ENCODE assay signal across 22 mouse cellular contexts in genomic region chr2:147985261-147985575, GRCm38 (mm10).
DNase-seq lines count a peak whose midpoint lies in the region; ATAC-seq and TF ChIP-seq lines count a peak whose summit lies in the region.
"Had no signal": no experiment of that assay in that cellular context is flagged by ENCODE, and none has a peak within 500 bp of the region (broad histone marks: within the 10 kb centered on the region; RNA-seq: fewer than 3 reads in every experiment).

No protein-coding gene starts in this region.

- TF ChIP-seq CTCF in liver, postnatal 0 days (IDR thresholded peaks at IDR 0.05; ENCODE audit: low read depth), result no peak
- no peak for TF ChIP-seq CTCF in midbrain, postnatal 0 days (IDR thresholded peaks at IDR 0.05)
- no peak for TF ChIP-seq CTCF in small intestine, adult 2 months (IDR thresholded peaks at IDR 0.05; ENCODE audit: extremely low read depth, insufficient read length, insufficient replicate concordance, low read depth, low read length)
- no peak for TF ChIP-seq CTCF in stomach, postnatal 0 days (IDR thresholded peaks at IDR 0.05; ENCODE audit: low read depth)

- no peak for TF ChIP-seq POLR2A in small intestine, adult 2 months (IDR thresholded peaks at IDR 0.05; ENCODE audit: low read depth, low read length)

- H3K9me3 ChIP-seq in liver, postnatal 0 days (ENCODE audit: low read length), result no peaks in the 10 kb centered on the region
- H3K9me3 ChIP-seq in midbrain, embryonic 10.5 days (replicated peaks), result no peaks in the 10 kb centered on the region
- H3K9me3 ChIP-seq in midbrain, postnatal 0 days (ENCODE audit: low read length), result no peaks in the 10 kb centered on the region
- H3K9me3 ChIP-seq in stomach, postnatal 0 days (ENCODE audit: control insufficient read depth, low read length), result no peaks in the 10 kb centered on the region
- no peaks in the 10 kb centered on the region for H3K9me3 ChIP-seq in midbrain, embryonic 13.5 days
- H3K9me3 ChIP-seq: embryonic facial prominence, embryonic 10.5 days; heart, embryonic 13.5 days; hindbrain, embryonic 12.5 days; limb, embryonic 12.5 days; liver, embryonic 12.5 days had no signal

- no peak for TF ChIP-seq EP300 in liver, postnatal 0 days (IDR thresholded peaks at IDR 0.05; ENCODE audit: low read depth)
- no peak for TF ChIP-seq EP300 in stomach, postnatal 0 days (optimal IDR thresholded peaks at IDR 0.05)

- no peak for ATAC-seq in liver, postnatal 0 days
- ATAC-seq in midbrain, postnatal 0 days (ENCODE audit: low FRiP score), result no peak
- peak; percentile 85 for ATAC-seq in stomach, postnatal 0 days (ENCODE audit: low FRiP score, low TSS enrichment)
- ATAC-seq in midbrain, embryonic 13.5 days, result no peak
- ATAC-seq: Patski had no signal

- no peaks in the 10 kb centered on the region for H3K27me3 ChIP-seq in liver, postnatal 0 days (ENCODE audit: insufficient read depth, low read length)
- H3K27me3 ChIP-seq in midbrain, embryonic 10.5 days (ENCODE audit: low read depth, poor library complexity, severe bottlenecking), result peaks cover 63% of the 10 kb centered on the region
- no peaks in the 10 kb centered on the region for H3K27me3 ChIP-seq in midbrain, postnatal 0 days (ENCODE audit: insufficient read depth, low read length)
- no peaks in the 10 kb centered on the region for H3K27me3 ChIP-seq in small intestine, adult 2 months (ENCODE audit: control insufficient read depth, insufficient read depth, low read length)
- no peaks in the 10 kb centered on the region for H3K27me3 ChIP-seq in stomach, postnatal 0 days (ENCODE audit: control insufficient read depth, insufficient read depth, low read length)
- peaks cover 31% of the 10 kb centered on the region for H3K27me3 ChIP-seq in midbrain, embryonic 13.5 days
- H3K27me3 ChIP-seq: heart, embryonic 13.5 days; limb, embryonic 12.5 days; liver, embryonic 12.5 days; Patski had no signal

- no peak for DNase-seq in liver, postnatal 0 days
- no peak for DNase-seq in liver
- DNase-seq in midbrain, embryonic 10.5 days (ENCODE audit: low spot score), result no peak
- DNase-seq in midbrain, postnatal 0 days (ENCODE audit: low spot score), result no peak
- DNase-seq in stomach, postnatal 0 days (ENCODE audit: low spot score), result peak; percentile 69
- DNase-seq: B cell, adult 2 months; gastrocnemius, postnatal 25 days; heart, adult 2 months; right cerebral cortex, postnatal 14 days; spleen, adult 18-20 months; thymus, adult 18-20 months; thymus, postnatal 36 days had no signal

- 44% methylated on average over 2 of the region's 2 CpGs for WGBS in liver, postnatal 0 days (ENCODE audit: insufficient replicate concordance)
- 78% methylated on average over 2 of the region's 2 CpGs for WGBS in midbrain, embryonic 10.5 days
- 88% methylated on average over 2 of the region's 2 CpGs for WGBS in midbrain, postnatal 0 days
- WGBS in small intestine, adult 2 months, result 26% methylated on average over 2 of the region's 2 CpGs
- 47% methylated on average over 2 of the region's 2 CpGs for WGBS in stomach, postnatal 0 days
- WGBS in midbrain, embryonic 13.5 days, result 79% methylated on average over 2 of the region's 2 CpGs

- no peak overlapping the region for H3K9ac ChIP-seq in liver, postnatal 0 days (replicated peaks)
- H3K9ac ChIP-seq in midbrain, postnatal 0 days (replicated peaks; ENCODE audit: low read length, poor library complexity, severe bottlenecking), result no peak overlapping the region
- H3K9ac ChIP-seq in stomach, postnatal 0 days (ENCODE audit: low read length), result no peak overlapping the region
- H3K9ac ChIP-seq in midbrain, embryonic 13.5 days (replicated peaks), result no peak overlapping the region
- H3K9ac ChIP-seq: heart, embryonic 13.5 days; hindbrain, embryonic 12.5 days; limb, embryonic 12.5 days; liver, embryonic 12.5 days had no signal

- peaks cover 11% of the 10 kb centered on the region for H3K4me1 ChIP-seq in liver, postnatal 0 days (ENCODE audit: insufficient read depth)
- peaks cover 27% of the 10 kb centered on the region for H3K4me1 ChIP-seq in midbrain, embryonic 10.5 days
- no peaks in the 10 kb centered on the region for H3K4me1 ChIP-seq in midbrain, postnatal 0 days (ENCODE audit: insufficient read depth, low read length)
- H3K4me1 ChIP-seq in small intestine, adult 2 months (ENCODE audit: control insufficient read depth, insufficient read depth, insufficient read length, low read length), result peaks cover 3% of the 10 kb centered on the region; the same call in 1 of the 2 replicates
- no peaks in the 10 kb centered on the region for H3K4me1 ChIP-seq in stomach, postnatal 0 days (replicated peaks; ENCODE audit: control insufficient read depth, insufficient read depth)
- H3K4me1 ChIP-seq in midbrain, embryonic 13.5 days (replicated peaks), result peaks cover 5% of the 10 kb centered on the region
- H3K4me1 ChIP-seq: embryonic facial prominence, embryonic 10.5 days; heart, embryonic 13.5 days had no signal

- no peaks in the 10 kb centered on the region for H3K36me3 ChIP-seq in liver, postnatal 0 days (replicated peaks; ENCODE audit: insufficient read depth, low read length)
- H3K36me3 ChIP-seq in midbrain, embryonic 10.5 days, result no peaks in the 10 kb centered on the region
- no peaks in the 10 kb centered on the region for H3K36me3 ChIP-seq in midbrain, postnatal 0 days (ENCODE audit: insufficient read depth, low read length)
- H3K36me3 ChIP-seq in small intestine, adult 2 months (ENCODE audit: control insufficient read depth, insufficient read depth, low read length), result no peaks in the 10 kb centered on the region
- no peaks in the 10 kb centered on the region for H3K36me3 ChIP-seq in stomach, postnatal 0 days (ENCODE audit: control insufficient read depth, insufficient read depth, low read length)
- H3K36me3 ChIP-seq in midbrain, embryonic 13.5 days, result no peaks in the 10 kb centered on the region
- H3K36me3 ChIP-seq: embryonic facial prominence, embryonic 10.5 days; G1E; heart, embryonic 13.5 days; hindbrain, embryonic 12.5 days; limb, embryonic 12.5 days; liver, embryonic 12.5 days had no signal

- peak overlapping the region; percentile 16; the same call in 1 of the 2 replicates for H3K27ac ChIP-seq in liver, postnatal 0 days (ENCODE audit: low read depth)
- peak overlapping the region; percentile 59; the same call in 1 of the 2 replicates for H3K27ac ChIP-seq in midbrain, embryonic 10.5 days (replicated peaks)
- H3K27ac ChIP-seq in midbrain, postnatal 0 days (ENCODE audit: low read depth, low read length), result no peak overlapping the region
- 0 out of 2 replicates have a peak overlapping the region, but pooled peaks have one; percentile 28 for H3K27ac ChIP-seq in small intestine, adult 2 months (ENCODE audit: insufficient read depth, low read depth, low read length)
- H3K27ac ChIP-seq in stomach, postnatal 0 days (replicated peaks), result peak overlapping the region; percentile 49; the same call in 1 of the 2 replicates
- no peak overlapping the region for H3K27ac ChIP-seq in midbrain, embryonic 13.5 days
- H3K27ac ChIP-seq: embryonic facial prominence, embryonic 10.5 days; heart, adult 2 months; heart, embryonic 13.5 days; hindbrain, embryonic 12.5 days; limb, embryonic 12.5 days; liver, embryonic 12.5 days; macrophage had no signal

- no peak overlapping the region for H3K4me3 ChIP-seq in liver, postnatal 0 days (ENCODE audit: low read depth, low read length)
- H3K4me3 ChIP-seq in midbrain, embryonic 10.5 days, result no peak overlapping the region
- H3K4me3 ChIP-seq in midbrain, postnatal 0 days (ENCODE audit: low read depth, low read length), result no peak overlapping the region
- H3K4me3 ChIP-seq in small intestine, adult 2 months (ENCODE audit: low read depth, low read length), result no peak overlapping the region
- no peak overlapping the region for H3K4me3 ChIP-seq in stomach, postnatal 0 days (ENCODE audit: low read depth, low read length)
- H3K4me3 ChIP-seq in midbrain, embryonic 13.5 days (replicated peaks), result no peak overlapping the region
- H3K4me3 ChIP-seq: embryonic facial prominence, embryonic 10.5 days; heart, adult 2 months; heart, embryonic 13.5 days; hindbrain, embryonic 12.5 days; limb, embryonic 12.5 days; liver, embryonic 12.5 days had no signal

- H3K4me2 ChIP-seq in liver, postnatal 0 days (ENCODE audit: low read depth, low read length), result no peak overlapping the region
- no peak overlapping the region for H3K4me2 ChIP-seq in midbrain, postnatal 0 days (ENCODE audit: low read depth, low read length, poor library complexity, severe bottlenecking)
- no peak overlapping the region for H3K4me2 ChIP-seq in stomach, postnatal 0 days (replicated peaks; ENCODE audit: low read depth)
- no peak overlapping the region for H3K4me2 ChIP-seq in midbrain, embryonic 13.5 days (replicated peaks)
- H3K4me2 ChIP-seq: heart, embryonic 13.5 days; hindbrain, embryonic 12.5 days; limb, embryonic 12.5 days; liver, embryonic 12.5 days had no signal

Comparison
In these comparisons a context has a peak if more than half of its experiments do, and no peak if none do; other contexts are left out.
1. H3K27ac ChIP-seq: peak in liver, postnatal 0 days (single experiment), midbrain, embryonic 10.5 days (single experiment), small intestine, adult 2 months (single experiment) and stomach, postnatal 0 days (single experiment); none in midbrain, postnatal 0 days (single experiment) and midbrain, embryonic 13.5 days (single experiment).